Mouse (Mus musculus): Measurements from ENCODE around the gene Zfp600. TPM values are rescaled to one million over a fixed set of nuclear protein-coding genes. Genes with fewer than 3 reads are reported as not detected.
"Not testable (repeated sequence)": the region's sequence is repeated elsewhere in the genome, so short reads cannot be mapped to it uniquely, and the experiment has no call there.

Zfp600 gene
- total RNA-seq (2017) = 2.4 TPM in 1 of 2 replicates, not detected in the other

DNA sequence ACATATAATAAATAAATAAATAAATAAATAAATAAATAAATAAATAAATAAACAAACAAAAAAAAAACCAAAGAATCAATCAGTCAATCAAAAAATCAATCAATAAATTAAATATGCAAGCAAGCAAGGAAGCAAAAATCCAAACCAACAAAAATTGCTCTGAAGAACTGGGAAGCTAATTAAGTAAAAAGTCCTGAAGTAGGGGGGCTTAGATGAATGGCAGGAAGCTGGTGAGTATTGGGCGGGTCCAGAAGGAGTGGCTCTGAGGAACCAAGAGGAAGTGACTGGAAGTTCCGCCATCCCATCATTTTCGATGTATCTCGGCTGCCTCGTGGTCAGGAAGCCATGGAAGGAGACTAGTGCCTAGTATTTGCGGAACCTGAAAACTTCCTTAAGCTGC lies at the start of gene Zfp600:
TSS of gene Zfp600 (plus strand) at position 301 of the 400 bp plus-strand sequence.
- ATAC-seq (replicated peaks; ENCODE audit: low read depth, poor library complexity, severe bottlenecking) = not testable (repeated sequence)

DNA sequence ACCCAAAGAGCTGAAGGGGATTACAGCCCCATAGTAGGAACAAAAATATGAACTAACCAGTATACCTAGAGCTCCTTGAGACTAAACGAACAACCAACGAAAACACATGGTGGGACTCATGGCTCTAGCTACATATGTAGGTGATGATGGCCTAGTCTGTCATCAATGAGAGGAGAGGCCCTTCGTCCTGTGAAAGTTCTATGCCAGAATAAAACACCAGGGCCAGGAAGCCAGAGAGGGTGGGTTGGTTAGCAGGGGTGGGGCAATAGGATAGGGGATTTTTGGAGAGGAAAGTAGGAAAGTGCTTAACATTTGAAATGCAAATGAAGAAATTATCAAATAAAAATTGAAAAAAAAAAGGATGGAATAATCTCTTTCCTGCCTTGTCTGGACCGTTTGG lies 6.3 kb downstream of the Zfp600 start:
- not testable (repeated sequence) for ATAC-seq (replicated peaks; ENCODE audit: low read depth, poor library complexity, severe bottlenecking)

GRCm38 (mm10) chr4:146167202-146167832 lies 10.7 kb downstream of the Zfp600 start:
- ATAC-seq (replicated peaks; ENCODE audit: low read depth, poor library complexity, severe bottlenecking) = not testable (repeated sequence)

DNA sequence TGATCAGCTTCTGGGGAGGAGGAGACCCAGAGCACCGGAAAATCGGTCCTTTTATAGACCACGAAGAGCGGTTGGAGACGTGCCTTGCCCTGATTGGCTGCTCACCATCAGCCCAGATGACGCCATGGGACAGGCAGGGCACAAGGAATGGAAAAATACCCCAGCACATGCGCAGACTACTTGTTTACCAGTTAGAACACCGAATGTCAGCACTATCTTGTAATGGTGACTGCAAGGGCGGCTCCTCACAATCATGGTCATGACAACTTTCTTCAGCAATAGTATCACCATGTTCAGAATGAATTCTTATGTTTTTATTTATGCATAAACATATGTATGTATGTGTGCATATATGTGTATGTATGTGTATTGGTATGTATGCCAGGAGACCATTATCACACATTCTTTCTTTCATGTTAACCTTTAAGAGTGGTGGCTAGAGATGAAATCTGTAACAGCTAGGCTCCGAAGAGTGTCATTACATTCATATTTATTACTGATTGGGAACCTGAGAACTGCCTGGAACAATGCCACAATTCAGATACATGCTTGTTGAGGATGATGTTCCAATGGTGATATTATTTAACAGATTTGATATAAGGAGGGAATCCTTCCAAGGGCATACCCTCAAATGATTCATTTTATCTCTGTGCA lies 11.4 kb downstream of the Zfp600 start:
- not testable (repeated sequence) for ATAC-seq (replicated peaks; ENCODE audit: low read depth, poor library complexity, severe bottlenecking)

DNA sequence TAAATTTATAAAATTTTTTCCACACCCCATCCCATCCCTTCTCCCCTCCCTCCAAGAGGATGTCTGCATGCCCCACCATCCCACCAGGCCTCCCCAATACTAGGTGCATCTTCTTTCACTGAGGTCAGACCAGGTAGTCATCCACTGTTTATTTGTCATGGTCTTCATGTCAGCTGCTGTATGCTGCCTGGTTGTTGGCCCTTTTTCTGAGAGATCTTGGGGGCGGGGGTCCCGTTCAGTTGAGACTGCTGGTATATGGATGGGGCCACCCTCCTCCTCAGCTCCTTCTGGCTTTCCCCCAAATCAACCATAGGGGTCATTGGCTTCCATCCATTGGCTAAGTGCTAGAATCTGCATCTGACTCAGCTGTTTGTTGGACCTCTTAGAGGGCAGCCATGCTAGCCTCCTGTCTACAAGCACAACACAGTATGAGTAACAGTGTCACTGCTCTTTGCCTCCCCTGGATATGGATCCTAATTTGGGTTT lies 12.1 kb downstream of the Zfp600 start:
- ATAC-seq (replicated peaks; ENCODE audit: low read depth, poor library complexity, severe bottlenecking) = not testable (repeated sequence)

DNA sequence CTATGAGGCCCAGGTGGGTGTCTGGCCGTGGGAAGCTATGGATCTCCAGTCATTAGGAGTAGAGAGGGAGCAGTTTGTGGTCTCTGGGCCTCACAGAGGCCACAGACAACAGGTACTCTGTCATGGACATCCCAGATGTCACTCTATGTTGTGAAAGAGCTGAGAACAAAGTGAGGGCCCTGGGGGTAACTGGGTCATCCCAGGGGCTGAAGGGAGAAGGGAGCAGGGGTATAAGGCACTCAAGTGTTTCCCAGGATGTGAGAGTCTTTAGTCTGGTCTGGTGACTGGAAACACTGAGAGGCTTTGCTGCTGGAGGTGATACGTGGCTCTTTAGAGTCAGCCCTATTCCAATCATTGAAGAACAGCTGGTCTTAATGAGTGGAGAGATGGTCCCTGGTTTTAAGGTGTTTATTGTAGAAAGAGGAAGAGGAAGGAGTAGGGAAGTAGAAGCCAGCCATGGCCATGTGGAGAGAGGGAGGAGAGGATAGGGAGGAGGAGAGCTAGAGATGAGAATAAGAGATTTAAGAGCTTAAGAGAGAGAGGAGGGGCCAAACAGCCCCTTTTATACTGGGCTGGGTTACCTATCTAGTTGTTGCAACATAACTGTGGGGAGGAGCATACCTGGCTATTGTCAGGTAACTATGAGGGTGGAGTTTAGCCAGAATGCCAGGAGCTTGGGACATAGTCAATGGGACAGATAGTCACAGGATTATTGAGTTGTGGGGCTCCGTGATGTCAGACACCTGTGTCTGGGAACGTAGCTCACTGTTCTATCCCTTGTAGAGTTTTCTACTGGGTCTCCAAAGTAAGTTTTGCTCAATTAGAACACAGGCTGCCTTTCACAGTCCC lies 17.0 kb downstream of the Zfp600 start:
- not testable (repeated sequence) for ATAC-seq (replicated peaks; ENCODE audit: low read depth, poor library complexity, severe bottlenecking)

DNA sequence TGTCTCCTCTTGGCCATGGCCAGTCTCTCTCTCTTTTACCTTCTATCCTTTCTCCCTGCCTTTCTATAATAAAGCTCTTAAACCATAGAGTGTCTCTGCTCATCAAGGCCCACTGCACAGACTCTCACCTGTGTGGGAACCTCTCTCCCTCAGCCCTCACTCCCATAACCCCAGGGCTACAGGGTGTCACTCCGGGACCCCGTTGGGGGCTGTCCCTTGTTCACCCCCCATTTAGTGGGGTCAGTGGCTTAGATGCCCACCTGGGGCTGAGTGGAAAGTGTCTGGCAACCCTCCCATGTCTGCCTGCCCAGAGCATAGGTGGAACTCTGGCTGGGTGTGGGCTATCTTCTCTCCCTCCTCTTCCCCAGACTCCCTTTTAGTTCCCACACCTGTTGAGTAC lies 47.7 kb downstream of the Zfp600 start:
- not testable (repeated sequence) for ATAC-seq (replicated peaks; ENCODE audit: low read depth, poor library complexity, severe bottlenecking)

DNA sequence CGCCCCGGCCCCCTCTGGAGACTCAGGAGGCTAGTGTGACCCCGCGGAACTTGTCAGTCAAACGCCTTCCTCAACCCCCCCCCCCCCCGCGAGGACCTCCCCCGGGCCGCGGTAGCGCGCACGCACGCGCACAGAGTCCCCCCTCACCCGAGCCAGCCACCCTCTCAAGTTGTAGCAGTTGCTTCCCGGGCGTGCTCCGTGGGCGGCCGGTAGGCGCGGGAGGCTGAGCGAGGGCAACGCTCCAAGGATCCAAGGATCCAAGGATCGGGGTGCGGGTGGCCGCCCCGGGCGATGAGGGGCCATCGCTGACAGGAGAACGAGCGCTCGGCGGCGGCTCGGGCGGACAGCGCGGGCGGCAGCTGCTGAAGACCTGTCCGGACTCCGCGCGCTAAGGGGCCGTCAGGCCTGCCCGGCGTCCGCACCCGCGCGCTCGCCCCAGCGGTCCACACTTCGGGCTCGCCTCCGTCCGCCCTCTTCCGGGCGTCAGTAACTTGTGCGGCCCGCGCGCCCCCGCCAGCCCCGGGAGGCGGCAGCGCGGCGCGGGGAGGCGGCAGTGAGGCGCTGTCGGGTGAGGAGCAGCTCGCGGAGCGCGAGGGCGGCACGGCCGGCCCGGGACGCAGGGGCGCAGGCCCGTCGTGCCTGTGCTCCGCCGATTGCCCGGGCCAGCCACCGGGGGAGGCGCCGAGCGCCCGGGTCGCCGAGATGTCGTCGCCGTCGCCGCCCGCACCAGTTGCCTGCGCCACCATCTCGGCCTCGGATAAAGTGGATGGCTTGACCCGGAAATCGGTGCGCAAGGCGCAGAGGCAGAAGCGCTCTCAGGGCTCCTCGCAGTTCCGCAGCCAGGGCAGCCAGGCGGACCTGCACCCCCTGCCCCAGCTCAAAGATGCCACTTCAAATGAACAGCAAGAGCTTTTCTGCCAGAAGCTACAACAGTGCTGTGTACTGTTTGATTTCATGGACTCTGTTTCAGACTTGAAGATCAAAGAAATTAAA lies 82.9 kb downstream of the Zfp600 start:
- peak; percentile 74 for ATAC-seq (replicated peaks; ENCODE audit: low read depth, poor library complexity, severe bottlenecking)

DNA sequence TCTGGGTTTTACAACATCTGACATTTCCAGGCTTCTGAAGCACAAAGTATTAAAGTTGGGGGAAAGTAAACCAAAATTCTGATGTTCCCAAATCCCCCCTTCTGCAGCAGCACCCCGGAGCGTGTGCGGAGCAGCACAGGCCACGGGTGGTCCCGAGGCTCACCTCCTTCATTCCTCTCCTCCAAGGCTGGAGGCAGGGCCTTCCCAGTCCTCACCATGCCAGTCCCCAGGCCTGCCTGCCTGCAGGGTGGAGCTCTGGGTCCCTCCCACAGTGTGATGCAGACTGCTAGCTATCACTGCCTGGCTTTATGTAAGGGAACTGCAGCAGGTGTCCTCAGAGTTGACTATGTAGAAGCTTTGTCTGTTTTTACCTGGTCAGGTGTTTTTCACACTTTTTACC lies 85.5 kb downstream of the Zfp600 start:
- not testable (repeated sequence) for ATAC-seq (replicated peaks; ENCODE audit: low read depth, poor library complexity, severe bottlenecking)

Other genes starting within 250 kb of the Zfp600 start
- gene Zfp987, start 59.5 kb upstream of the Zfp600 start, total RNA-seq (2017) = 0.91 and 2.3 TPM in 2 replicates

All from common myeloid progenitor, adult 5-6 weeks (primary cell).